Mouse (Mus musculus): ENCODE results near the gene Hist1h2ao. TPM values are rescaled to one million over a fixed set of nuclear protein-coding genes. Genes with fewer than 3 reads are reported as not detected.
"Not testable (repeated sequence)": the region's sequence is repeated elsewhere in the genome, so short reads cannot be mapped to it uniquely, and the experiment has no call there.

Gene Hist1h2ao
- not detected in 2 replicates for polyA plus RNA-seq (2015; fragmentation: Nextera tagmentation; extraction: Ambion mirVana)

DNA sequence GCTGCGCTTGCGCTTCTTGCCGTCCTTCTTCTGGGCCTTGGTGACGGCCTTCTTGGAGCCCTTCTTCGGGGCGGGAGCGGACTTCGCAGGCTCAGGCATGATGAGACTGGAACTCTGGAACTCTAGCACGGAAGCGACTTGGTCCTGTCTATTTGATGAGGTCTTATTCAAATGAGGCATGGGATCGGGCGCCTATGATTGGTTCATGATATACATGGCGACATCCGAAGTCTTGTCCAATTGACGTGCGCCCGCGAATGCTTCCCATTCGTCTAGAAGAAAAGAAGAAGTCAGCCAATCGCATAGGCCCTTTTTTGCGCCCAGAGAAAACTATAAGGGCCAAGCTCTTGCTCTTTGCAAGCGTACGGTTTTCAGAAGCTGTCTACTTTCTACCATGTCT is at the start of gene Hist1h2ao, which contains the start of gene Hist1h2bq:
Gene Hist1h2ao, plus strand, starts transcription at position 393 of the 400 bp plus-strand sequence.
Gene Hist1h2bq, minus strand, starts transcription at position 125 of the 400 bp plus-strand sequence.
- H3K9me3 ChIP-seq (ENCODE audit: control insufficient read depth, low read length); H3K36me3 ChIP-seq (ENCODE audit: control insufficient read depth, insufficient read depth, low read length); H3K27me3 ChIP-seq (replicated peaks; ENCODE audit: control insufficient read depth, insufficient read depth, low read length); H3K4me2 ChIP-seq (ENCODE audit: low read depth, low read length); H3K9ac ChIP-seq (ENCODE audit: low read depth, low read length); H3K4me3 ChIP-seq (ENCODE audit: low read length); H3K4me1 ChIP-seq (ENCODE audit: control insufficient read depth, insufficient read depth, low read length); H3K27ac ChIP-seq (ENCODE audit: low read length): not testable (repeated sequence)
- no CpG with 5 or more reads among the region's 23 CpGs for WGBS
- ATAC-seq, result peak; percentile 95

DNA sequence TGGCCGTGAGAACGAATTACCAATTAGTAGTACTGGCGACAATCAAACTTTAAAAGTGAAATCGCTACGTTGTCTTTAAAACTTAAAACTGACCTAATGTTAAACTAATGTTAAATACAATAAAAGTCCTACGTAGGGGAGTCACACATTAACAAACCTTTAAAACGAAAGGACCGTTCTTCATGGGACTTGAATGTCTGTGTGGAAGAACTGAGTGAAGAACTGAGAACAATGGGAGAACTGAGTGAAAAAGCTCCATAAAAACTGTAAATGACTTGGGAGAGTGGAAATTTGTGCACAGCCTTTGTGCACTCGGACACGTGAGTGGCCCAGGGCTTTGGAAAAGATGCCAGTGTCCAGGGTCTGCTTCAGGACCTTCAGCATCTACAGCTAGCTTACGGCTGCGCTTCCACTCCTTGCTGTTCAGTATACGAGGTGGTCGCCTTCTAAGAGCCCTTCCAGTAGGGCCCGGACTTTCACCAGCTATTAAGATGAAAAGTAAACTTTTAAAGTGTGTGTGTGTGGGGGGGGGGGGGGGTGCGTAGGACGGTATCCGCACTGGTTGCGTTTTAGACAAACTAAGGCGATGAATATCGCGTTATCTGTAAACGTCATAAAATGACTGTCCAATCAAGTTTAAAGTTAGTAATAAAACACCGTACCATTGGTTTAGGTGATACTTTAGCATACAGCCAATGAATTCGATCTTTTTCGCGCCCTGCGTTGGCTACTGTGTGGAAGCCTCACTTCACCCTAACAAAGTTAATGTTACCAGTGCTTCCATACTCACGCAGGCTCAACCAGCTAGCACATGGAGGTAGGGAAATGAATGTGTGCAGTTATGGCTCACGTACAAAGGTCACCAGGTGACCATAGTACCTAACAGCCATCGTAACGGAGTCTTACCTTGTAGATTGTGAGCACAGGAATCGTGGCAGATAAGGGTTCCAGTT is 31.2 kb upstream of the Hist1h2ao start:
- 3% methylated on average over 33 of the region's 33 CpGs for WGBS
- Histone ChIP-seq H3K4me3 (ENCODE audit: low read length) (peak overlapping the region; percentile 57), H3K27me3 (replicated peaks; ENCODE audit: control insufficient read depth, insufficient read depth, low read length) (no peaks in the 10 kb centered on the region), H3K4me1 (ENCODE audit: control insufficient read depth, insufficient read depth, low read length) (peaks cover 7% of the 10 kb centered on the region), H3K36me3 (ENCODE audit: control insufficient read depth, insufficient read depth, low read length) (no peaks in the 10 kb centered on the region), H3K27ac (ENCODE audit: low read length) (peak overlapping the region; percentile 94), H3K9ac (ENCODE audit: low read depth, low read length) (peak overlapping the region; percentile 80), H3K9me3 (ENCODE audit: control insufficient read depth, low read length) (no peaks in the 10 kb centered on the region), H3K4me2 (ENCODE audit: low read depth, low read length) (peak overlapping the region; percentile 84)
- peak; percentile 86 for ATAC-seq

DNA sequence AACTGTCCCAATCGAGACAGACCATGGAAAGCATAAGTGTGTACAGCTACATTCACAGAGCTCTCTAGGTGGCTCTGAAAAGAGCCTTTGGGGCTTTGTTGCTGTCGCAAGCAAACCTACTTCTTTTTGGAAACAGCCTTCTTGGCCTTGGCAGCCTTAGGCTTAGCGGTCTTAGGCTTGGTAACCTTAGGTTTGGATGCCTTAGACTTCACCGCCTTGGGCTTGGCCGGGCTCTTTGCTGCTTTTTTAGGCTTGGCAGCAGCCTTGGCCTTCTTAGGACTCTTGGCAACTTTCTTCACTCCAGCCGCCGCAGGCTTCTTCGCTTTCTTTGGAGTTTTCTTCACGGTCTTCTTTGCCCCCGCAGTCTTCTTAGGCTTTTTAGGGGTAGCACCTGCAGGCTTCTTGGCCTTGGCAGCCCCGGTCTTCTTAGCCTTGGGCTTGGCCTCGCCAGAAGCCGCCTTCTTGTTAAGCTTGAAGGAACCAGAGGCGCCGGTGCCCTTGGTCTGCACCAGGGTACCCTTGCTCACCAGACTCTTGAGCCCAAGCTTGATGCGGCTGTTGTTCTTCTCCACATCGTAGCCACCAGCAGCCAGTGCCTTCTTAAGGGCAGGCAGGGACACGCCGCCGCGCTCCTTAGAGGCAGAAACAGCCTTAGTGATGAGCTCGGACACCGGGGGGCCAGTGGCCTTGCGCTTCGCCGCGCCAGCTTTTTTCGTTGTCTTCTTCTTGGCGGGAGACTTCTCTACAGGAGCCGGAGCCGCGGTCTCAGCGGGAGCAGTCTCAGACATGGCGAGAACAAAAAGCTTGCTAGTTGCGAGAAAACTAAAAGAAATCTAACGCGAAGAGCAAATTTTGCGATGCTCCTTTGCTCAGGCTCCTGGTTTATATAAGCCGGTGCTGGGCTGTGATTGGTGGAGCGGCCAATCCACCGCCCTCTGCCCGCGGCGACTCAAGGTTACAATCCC is 30.2 kb upstream of the Hist1h2ao start, which contains the start of gene Hist1h1b:
Gene Hist1h1b, minus strand, starts transcription at position 859 of the 965 bp plus-strand sequence.
- H3K9ac ChIP-seq (ENCODE audit: low read depth, low read length), result peak within 1 kb of the TSS; percentile 80
- peak within 1 kb of the TSS; percentile 94 for H3K27ac ChIP-seq (ENCODE audit: low read length)
- no peaks in the 10 kb centered on the region for H3K27me3 ChIP-seq (replicated peaks; ENCODE audit: control insufficient read depth, insufficient read depth, low read length)
- H3K36me3 ChIP-seq (ENCODE audit: control insufficient read depth, insufficient read depth, low read length), result no peaks in the 10 kb centered on the region
- no peaks in the 10 kb centered on the region for H3K9me3 ChIP-seq (ENCODE audit: control insufficient read depth, low read length)
- peaks cover 11% of the 10 kb centered on the region for H3K4me1 ChIP-seq (ENCODE audit: control insufficient read depth, insufficient read depth, low read length)
- ATAC-seq, result peak; percentile 34
- peak within 1 kb of the TSS; percentile 57 for H3K4me3 ChIP-seq (ENCODE audit: low read length)
- peak within 1 kb of the TSS; percentile 84 for H3K4me2 ChIP-seq (ENCODE audit: low read depth, low read length)
- under 1% methylated on average over 44 of the region's 44 CpGs for WGBS

DNA sequence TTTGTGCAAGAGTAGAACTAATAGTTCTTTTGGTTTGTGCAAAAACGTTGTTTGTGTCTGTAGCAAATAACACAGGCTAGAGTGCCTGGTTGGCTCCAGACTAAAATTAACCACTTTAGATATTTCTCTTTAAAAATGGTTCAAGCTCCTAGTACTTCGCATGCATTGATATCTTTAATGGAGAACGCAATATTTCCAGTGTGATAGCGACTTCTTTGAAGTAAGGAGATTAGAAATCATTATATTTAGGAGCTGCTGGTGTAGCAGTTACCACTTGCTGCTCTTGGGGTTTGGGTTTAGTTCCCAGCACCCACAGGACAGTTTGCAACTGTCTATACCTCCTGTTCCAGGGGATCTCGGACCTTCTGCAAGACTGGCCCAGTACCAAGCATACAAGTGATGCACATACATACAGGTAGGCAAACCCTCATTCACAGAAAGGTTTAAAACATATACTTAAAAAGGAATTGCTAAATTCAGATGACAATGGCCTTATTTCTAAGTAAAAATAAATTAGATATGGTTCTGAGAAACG is 29.2 kb upstream of the Hist1h2ao start:
- Histone ChIP-seq H3K36me3 (ENCODE audit: control insufficient read depth, insufficient read depth, low read length) (no peaks in the 10 kb centered on the region), H3K4me1 (ENCODE audit: control insufficient read depth, insufficient read depth, low read length) (peaks cover 15% of the 10 kb centered on the region), H3K27me3 (replicated peaks; ENCODE audit: control insufficient read depth, insufficient read depth, low read length) (no peaks in the 10 kb centered on the region), H3K9ac (ENCODE audit: low read depth, low read length) (0 out of 2 replicates have a peak overlapping the region, but pooled peaks have one; percentile 80), H3K4me2 (ENCODE audit: low read depth, low read length) (peak overlapping the region; percentile 84; the same call in 1 of the 2 replicates), H3K9me3 (ENCODE audit: control insufficient read depth, low read length) (no peaks in the 10 kb centered on the region), H3K4me3 (ENCODE audit: low read length) (peak overlapping the region; percentile 57), H3K27ac (ENCODE audit: low read length) (peak overlapping the region; percentile 94)
- 44% methylated on average over 6 of the region's 6 CpGs for WGBS
- ATAC-seq, result no peak

DNA sequence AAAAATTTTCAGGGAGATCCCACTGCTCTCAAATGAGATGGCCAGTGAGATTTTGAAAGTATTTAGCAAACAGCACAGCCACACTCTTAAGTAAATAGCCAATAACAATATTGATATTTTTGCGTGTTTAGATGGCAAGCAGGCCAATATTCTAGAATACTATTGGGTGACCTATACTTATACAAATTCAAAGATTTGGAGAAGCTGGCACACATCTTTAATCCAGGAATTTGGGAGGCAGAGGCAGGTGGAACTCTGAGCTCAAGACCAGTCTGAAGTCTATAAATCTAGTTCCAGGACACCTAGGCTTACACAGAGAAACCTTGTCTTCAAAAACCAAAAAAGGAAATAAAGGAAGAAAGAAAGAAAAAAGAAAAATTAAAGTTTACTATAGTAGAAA is 28.6 kb upstream of the Hist1h2ao start:
- Histone ChIP-seq H3K4me1 (ENCODE audit: control insufficient read depth, insufficient read depth, low read length) (peaks cover 17% of the 10 kb centered on the region), H3K27ac (ENCODE audit: low read length) (no peak overlapping the region), H3K4me2 (ENCODE audit: low read depth, low read length) (no peak overlapping the region), H3K27me3 (replicated peaks; ENCODE audit: control insufficient read depth, insufficient read depth, low read length) (no peaks in the 10 kb centered on the region), H3K9me3 (ENCODE audit: control insufficient read depth, low read length) (no peaks in the 10 kb centered on the region), H3K9ac (ENCODE audit: low read depth, low read length) (no peak overlapping the region), H3K4me3 (ENCODE audit: low read length) (no peak overlapping the region), H3K36me3 (ENCODE audit: control insufficient read depth, insufficient read depth, low read length) (no peaks in the 10 kb centered on the region)
- ATAC-seq, result no peak
- WGBS, result 83% methylated on average over 1 of the region's 1 CpGs

DNA sequence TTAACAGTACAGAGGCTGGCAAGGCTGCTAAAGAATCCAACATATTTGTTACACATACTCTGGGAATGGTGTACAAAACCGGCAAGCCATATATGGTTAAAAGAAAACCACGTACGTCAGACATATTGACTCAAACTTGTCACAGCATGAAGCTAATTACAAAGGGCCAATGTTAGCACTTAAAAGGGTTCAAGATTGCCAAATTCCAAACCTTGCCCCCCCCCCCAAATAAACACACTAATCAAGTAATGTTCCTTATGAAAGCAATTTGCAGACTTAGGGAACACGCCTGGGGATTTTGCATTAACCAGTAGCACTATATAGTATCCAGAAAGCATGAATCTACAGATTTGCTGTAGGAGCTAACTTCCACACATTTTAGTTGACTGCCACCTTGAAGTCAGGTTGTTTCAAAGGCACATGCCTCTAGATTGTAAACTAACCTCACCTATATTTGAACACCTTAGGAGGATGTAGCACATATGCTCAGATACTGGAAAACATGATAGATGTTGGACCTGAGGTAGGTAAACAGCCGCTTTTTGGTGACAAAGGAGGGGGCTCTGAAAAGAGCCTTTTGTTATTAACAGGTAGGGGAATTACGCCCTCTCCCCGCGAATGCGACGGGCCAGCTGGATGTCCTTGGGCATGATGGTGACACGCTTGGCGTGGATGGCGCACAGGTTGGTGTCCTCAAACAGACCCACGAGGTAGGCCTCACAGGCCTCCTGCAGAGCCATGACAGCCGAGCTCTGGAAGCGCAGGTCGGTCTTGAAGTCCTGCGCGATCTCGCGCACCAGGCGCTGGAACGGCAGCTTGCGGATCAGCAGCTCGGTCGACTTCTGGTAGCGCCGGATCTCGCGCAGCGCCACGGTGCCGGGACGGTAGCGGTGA is 27.7 kb upstream of the Hist1h2ao start:
- WGBS, result under 1% methylated on average over 16 of the region's 35 CpGs
- H3K4me2 ChIP-seq (ENCODE audit: low read depth, low read length), result peak overlapping the region; percentile 67
- peak overlapping the region; percentile 75 for H3K27ac ChIP-seq (ENCODE audit: low read length)
- H3K9me3 ChIP-seq (ENCODE audit: control insufficient read depth, low read length); H3K36me3 ChIP-seq (ENCODE audit: control insufficient read depth, insufficient read depth, low read length); ATAC-seq; H3K27me3 ChIP-seq (replicated peaks; ENCODE audit: control insufficient read depth, insufficient read depth, low read length): not testable (repeated sequence)
- H3K9ac ChIP-seq (ENCODE audit: low read depth, low read length), result peak overlapping the region; percentile 68
- H3K4me1 ChIP-seq (ENCODE audit: control insufficient read depth, insufficient read depth, low read length), result peaks cover 17% of the 10 kb centered on the region
- peak overlapping the region; percentile 43 for H3K4me3 ChIP-seq (ENCODE audit: low read length)

DNA sequence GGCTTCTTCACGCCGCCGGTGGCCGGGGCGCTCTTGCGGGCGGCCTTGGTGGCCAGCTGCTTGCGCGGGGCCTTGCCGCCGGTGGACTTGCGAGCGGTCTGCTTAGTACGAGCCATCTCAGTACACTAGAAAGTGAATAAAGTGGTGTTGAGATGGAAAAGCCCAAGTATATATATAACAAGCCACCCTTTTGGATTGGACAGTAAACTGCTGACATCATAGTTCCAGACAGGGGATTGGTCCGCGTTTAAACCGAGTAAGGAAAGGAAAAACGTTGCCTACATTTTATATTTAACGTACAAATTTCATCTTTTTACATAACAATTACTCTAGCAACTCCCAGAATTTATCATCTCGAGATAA is 27.0 kb upstream of the Hist1h2ao start, which contains the start of gene Hist1h3i:
Gene Hist1h3i, minus strand, starts transcription at position 116 of the 363 bp plus-strand sequence.
- Histone ChIP-seq H3K4me3 (ENCODE audit: low read length) (peak within 1 kb of the TSS; percentile 43), H3K4me1 (ENCODE audit: control insufficient read depth, insufficient read depth, low read length) (peaks cover 17% of the 10 kb centered on the region), H3K9me3 (ENCODE audit: control insufficient read depth, low read length) (no peaks in the 10 kb centered on the region), H3K27ac (ENCODE audit: low read length) (peak within 1 kb of the TSS; percentile 83), H3K27me3 (replicated peaks; ENCODE audit: control insufficient read depth, insufficient read depth, low read length) (no peaks in the 10 kb centered on the region), H3K36me3 (ENCODE audit: control insufficient read depth, insufficient read depth, low read length) (no peaks in the 10 kb centered on the region), H3K9ac (ENCODE audit: low read depth, low read length) (peak within 1 kb of the TSS; percentile 68), H3K4me2 (ENCODE audit: low read depth, low read length) (peak within 1 kb of the TSS; percentile 67)
- WGBS, result under 1% methylated on average over 14 of the region's 20 CpGs
- peak; percentile 58 for ATAC-seq

DNA sequence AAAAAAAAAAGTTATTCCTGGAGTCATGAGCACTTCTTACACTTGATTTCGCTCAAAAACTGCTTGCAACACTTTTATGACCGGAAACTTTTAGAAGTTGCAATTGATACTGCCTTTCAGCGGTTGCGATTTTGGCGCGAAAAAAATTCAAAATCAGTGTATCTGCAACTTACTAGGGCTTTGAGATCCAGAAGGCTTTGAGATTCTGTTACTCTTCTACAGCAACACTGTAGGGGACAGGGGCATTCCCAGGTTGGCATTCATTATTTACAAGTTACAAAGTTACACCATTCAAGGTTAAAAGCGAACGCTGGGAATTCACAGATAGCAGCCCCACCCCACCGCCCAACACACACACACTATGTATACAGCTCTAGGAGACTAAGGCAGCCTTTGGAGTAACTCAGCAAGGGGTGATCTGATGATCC is 26.5 kb upstream of the Hist1h2ao start:
- no peaks in the 10 kb centered on the region for H3K9me3 ChIP-seq (ENCODE audit: control insufficient read depth, low read length)
- no peaks in the 10 kb centered on the region for H3K36me3 ChIP-seq (ENCODE audit: control insufficient read depth, insufficient read depth, low read length)
- H3K4me1 ChIP-seq (ENCODE audit: control insufficient read depth, insufficient read depth, low read length), result peaks cover 20% of the 10 kb centered on the region
- H3K4me3 ChIP-seq (ENCODE audit: low read length), result peak overlapping the region; percentile 36
- H3K27ac ChIP-seq (ENCODE audit: low read length), result peak overlapping the region; percentile 83
- WGBS, result 1% methylated on average over 9 of the region's 9 CpGs
- H3K4me2 ChIP-seq (ENCODE audit: low read depth, low read length), result peak overlapping the region; percentile 58
- H3K27me3 ChIP-seq (replicated peaks; ENCODE audit: control insufficient read depth, insufficient read depth, low read length), result no peaks in the 10 kb centered on the region
- peak overlapping the region; percentile 41 for H3K9ac ChIP-seq (ENCODE audit: low read depth, low read length)
- no peak for ATAC-seq
